Mouse (Mus musculus) neural tube, embryonic 11.5 days (tissue): ENCODE measurements around the gene Kank1. TPM values are rescaled to one million over a fixed set of nuclear protein-coding genes. Genes with fewer than 3 reads are reported as not detected.

Experiments
- ATAC-seq: fragments of 200-750 bp; cut with Nextera tagmentation; 2 replicates; pipeline ENCODE4 v1.8.0; 2017; ENCODE audit warnings: moderate number of reproducible peaks, mild to moderate bottlenecking, moderate TSS enrichment, moderate library complexity; ENCODE audit not compliant: insufficient read depth, low FRiP score, low TSS enrichment
- DNase-seq: peaks from one replicate; pipeline ENCODE4 v3.0.0-alpha.2; 2015; ENCODE audit warnings: low spot score
- H3K27ac ChIP-seq: fragments of 300-500 bp; sonication (generic); 2 replicates; pipeline ENCODE4 v1.5.1; 2014; ENCODE audit warnings: low read depth, mild to moderate bottlenecking, low read length
- H3K27me3 ChIP-seq: fragments of 300-500 bp; sonication (generic); 2 replicates; pipeline ENCODE4 v1.6.1; 2014; ENCODE audit warnings: mild to moderate bottlenecking, low read length, mixed read lengths; ENCODE audit not compliant: control insufficient read depth, insufficient read depth
- H3K36me3 ChIP-seq: fragments of 300-500 bp; sonication (generic); 2 replicates; pipeline ENCODE4 v1.6.1; 2014; ENCODE audit warnings: mild to moderate bottlenecking, low read length, moderate library complexity, mixed read lengths; ENCODE audit not compliant: control insufficient read depth, insufficient read depth
- H3K4me1 ChIP-seq: fragments of 300-500 bp; sonication (generic); 2 replicates; pipeline ENCODE4 v1.6.1; 2014; ENCODE audit warnings: low read length, mixed read lengths; ENCODE audit not compliant: control insufficient read depth, insufficient read depth
- H3K4me2 ChIP-seq: fragments of 300-500 bp; sonication (generic); 2 replicates; pipeline ENCODE4 v1.6.1; 2014; ENCODE audit warnings: low read depth, mild to moderate bottlenecking, moderate library complexity
- H3K4me3 ChIP-seq: fragments of 300-500 bp; sonication (generic); 2 replicates; pipeline ENCODE4 v1.5.1; 2014; ENCODE audit warnings: low read depth, low read length
- H3K9ac ChIP-seq: fragments of 300-500 bp; sonication (generic); 2 replicates; pipeline ENCODE4 v1.6.1; 2014; ENCODE audit warnings: mild to moderate bottlenecking, low read length
- H3K9me3 ChIP-seq: fragments of 300-500 bp; sonication (generic); 2 replicates; pipeline ENCODE4 v1.6.1; 2016; ENCODE audit warnings: low read length; ENCODE audit not compliant: control insufficient read depth
- WGBS: fragments of 180-500 bp; shearing (Covaris S2); extraction: QIAGEN DNeasy Blood & Tissue Kit; methylation state at CpG from one replicate; pipeline ENCODE4 v1.1.7; 2014; 5-methylcytosine and 5-hydroxymethylcytosine counted together
- polyA plus RNA-seq: library from polyadenylated mRNA; unstranded; fragments of >200 nt; fragmentation: Nextera tagmentation; extraction: Ambion mirVana; gene quantifications from 2 replicates; pipeline ENCODE4 v1.2.1, GENCODE M21; 2014

Kank1 gene
- polyA plus RNA-seq, 1 experiment from 2014 or later = 15.3 TPM

DNA sequence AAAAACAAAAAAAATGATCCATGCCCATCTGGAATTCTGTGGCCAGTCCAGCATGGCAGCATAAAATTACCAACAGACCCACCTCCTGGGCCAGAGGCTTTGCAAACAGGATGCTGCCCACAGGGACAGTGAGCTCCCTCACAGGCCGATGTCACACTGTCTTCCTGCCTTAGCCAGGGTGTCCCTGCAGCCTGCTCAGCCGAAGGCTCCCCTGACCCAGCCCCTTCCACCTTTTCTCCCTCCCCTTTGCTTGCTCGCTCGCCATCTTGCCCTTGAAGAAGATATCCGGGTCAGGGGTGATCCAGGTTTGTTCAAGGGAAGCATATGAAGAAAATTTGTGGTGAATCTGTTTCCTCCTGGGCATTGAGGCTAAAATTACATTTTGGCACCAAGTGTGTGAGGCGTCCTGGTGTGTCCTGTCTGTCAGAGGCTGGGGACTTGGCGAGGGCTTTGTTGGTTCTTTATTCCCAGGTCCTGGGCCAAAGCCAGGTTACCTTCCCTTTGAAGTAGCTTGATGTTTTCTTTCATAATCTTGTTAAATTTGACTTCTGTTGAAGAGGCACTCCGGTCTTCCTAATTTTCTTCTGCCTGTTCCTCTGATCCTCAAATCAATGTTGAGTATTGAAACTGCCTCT is 121.8 kb downstream of the Kank1 start:
- Histone ChIP-seq H3K36me3 (no peaks in the 10 kb centered on the region), H3K4me2 (no peak overlapping the region), H3K4me1 (no peaks in the 10 kb centered on the region; the same call in 1 of the 2 replicates), H3K4me3 (no peak overlapping the region), H3K9ac (no peak overlapping the region), H3K27ac (no peak overlapping the region), H3K27me3 (no peaks in the 10 kb centered on the region), H3K9me3 (no peaks in the 10 kb centered on the region)
- 73% methylated on average over 8 of the region's 8 CpGs for WGBS
- DNase-seq = no peak
- ATAC-seq = no peak

DNA sequence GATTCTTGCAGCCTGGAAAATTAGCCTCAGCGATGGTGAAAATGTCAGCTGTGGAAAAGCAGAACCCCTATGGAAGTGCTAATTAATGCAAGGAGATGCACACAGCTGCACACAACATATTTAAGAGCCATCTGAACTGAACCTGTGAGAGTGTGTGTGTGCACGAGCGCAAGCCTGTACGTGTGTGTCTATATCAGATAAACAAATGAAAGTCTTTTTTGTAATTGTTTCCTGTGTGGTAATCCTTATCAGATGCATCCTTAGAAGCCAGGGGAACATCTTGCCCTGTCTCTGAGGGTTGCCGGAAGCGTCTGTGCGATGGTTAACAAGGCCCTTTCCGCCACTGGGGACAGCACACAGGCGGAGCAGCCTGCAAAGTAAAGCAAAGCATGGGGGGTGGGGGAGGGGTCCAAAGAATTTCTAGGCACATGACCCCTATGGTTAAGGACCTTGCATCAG is 123.8 kb downstream of the Kank1 start:
- DNase-seq (no peak), ATAC-seq (no peak)
- Histone ChIP-seq H3K9ac (no peak overlapping the region), H3K9me3 (no peaks in the 10 kb centered on the region), H3K27ac (no peak overlapping the region), H3K27me3 (no peaks in the 10 kb centered on the region), H3K36me3 (no peaks in the 10 kb centered on the region), H3K4me3 (no peak overlapping the region), H3K4me1 (no peaks in the 10 kb centered on the region; the same call in 1 of the 2 replicates), H3K4me2 (no peak overlapping the region)
- WGBS = 60% methylated on average over 9 of the region's 9 CpGs

DNA sequence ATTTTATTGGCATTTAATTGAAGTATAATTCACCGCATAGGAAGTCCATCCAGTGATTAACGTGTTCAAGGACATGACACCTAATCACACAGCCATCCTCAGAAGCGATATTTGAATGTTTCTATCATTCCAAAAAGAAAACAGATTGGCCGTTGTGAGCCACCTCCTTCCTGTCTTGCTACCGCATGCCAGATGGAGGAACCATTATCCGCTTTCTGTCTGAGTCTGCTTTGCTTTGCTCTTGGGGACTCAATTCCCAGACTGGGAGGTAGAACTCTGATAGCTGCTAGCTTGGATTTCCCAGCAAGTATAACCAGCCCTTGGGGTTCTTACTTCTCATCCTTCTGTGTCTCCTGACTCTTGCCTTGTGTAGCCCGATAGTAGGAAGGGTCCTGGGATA is 125.2 kb downstream of the Kank1 start:
- no peak for DNase-seq
- no peaks in the 10 kb centered on the region for H3K9me3 ChIP-seq
- H3K36me3 ChIP-seq = no peaks in the 10 kb centered on the region
- H3K4me2 ChIP-seq = no peak overlapping the region
- H3K4me3 ChIP-seq = no peak overlapping the region
- 69% methylated on average over 7 of the region's 7 CpGs for WGBS
- no peak overlapping the region for H3K27ac ChIP-seq
- H3K9ac ChIP-seq = no peak overlapping the region
- no peaks in the 10 kb centered on the region for H3K27me3 ChIP-seq
- no peak for ATAC-seq
- no peaks in the 10 kb centered on the region; the same call in 1 of the 2 replicates for H3K4me1 ChIP-seq

DNA sequence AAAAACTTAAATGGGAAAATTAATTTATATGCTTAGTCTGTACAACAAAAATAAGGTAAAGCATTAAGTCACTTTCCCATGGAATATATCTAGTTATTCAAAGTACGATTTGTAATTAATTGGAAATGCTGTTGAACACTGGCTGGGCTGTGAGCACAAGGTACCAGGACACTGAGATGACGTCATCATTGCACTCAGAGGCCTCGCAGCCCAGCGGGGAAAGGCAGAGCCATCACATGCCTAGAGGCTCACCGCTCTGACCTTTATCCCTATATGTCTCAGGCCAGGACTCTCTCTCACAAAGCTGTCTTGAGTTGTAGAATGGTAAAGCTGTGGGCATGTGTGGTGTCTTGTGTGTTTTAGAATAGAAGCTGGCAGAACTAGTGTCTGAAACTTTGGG is 128.9 kb downstream of the Kank1 start:
- no peak for ATAC-seq
- 78% methylated on average over 5 of the region's 5 CpGs for WGBS

DNA sequence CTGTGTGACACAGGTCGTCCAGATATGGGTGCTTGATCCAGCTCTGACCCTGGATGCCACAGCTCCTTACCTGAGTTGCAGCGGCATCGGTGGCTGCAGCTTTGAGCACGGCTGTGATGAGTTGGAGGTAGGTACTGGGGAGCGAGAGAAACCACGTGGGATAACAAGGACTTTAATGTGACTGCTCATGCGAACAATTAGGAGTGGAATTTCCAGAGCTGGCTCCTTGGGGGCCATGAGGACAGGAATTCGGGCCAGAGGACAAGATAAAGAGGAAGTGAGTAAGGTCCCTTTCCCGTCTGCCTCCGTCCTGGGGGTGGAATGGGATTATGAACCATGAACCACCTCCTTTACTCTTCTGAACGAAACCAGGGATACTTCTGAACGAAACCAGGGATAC is 129.8 kb downstream of the Kank1 start:
- WGBS = 76% methylated on average over 12 of the region's 12 CpGs
- Histone ChIP-seq H3K4me3 (no peak overlapping the region), H3K27me3 (no peaks in the 10 kb centered on the region), H3K4me1 (no peaks in the 10 kb centered on the region), H3K27ac (no peak overlapping the region), H3K9ac (no peak overlapping the region), H3K4me2 (no peak overlapping the region), H3K9me3 (no peaks in the 10 kb centered on the region), H3K36me3 (no peaks in the 10 kb centered on the region)
- ATAC-seq (no peak), DNase-seq (no peak)

More for the DNA sequence above, 128.9 kb downstream of the Kank1 start:
- Histone ChIP-seq H3K36me3 (no peaks in the 10 kb centered on the region), H3K27ac (no peak overlapping the region), H3K27me3 (no peaks in the 10 kb centered on the region), H3K4me3 (no peak overlapping the region), H3K9me3 (no peaks in the 10 kb centered on the region), H3K4me2 (no peak overlapping the region), H3K9ac (no peak overlapping the region), H3K4me1 (no peaks in the 10 kb centered on the region)
- no peak for DNase-seq

DNA sequence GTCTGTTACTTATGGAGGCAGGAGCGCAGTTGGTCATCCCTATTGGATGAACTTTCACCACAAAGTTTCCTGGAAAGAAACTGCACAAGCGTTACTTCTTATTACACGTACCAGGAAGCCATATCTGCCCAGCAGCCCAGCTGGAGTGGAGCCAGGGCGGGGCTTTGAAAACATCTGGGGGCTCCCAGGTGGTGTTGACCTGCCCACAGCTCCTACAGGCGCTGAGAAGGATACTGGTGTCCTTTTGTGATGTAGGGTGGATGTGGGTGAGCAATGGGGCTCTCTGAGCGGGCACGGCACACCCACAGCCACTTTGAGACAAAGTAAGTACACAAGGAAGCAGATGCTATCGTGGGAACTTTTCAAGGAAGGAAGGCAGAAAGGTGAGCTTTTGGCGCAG is 133.7 kb downstream of the Kank1 start:
- H3K9me3 ChIP-seq = no peaks in the 10 kb centered on the region
- ATAC-seq (no peak), DNase-seq (no peak)
- H3K4me1 ChIP-seq = 0 out of 2 replicates have a peak, but pooled peaks cover 3% of the 10 kb centered on the region
- no peaks in the 10 kb centered on the region for H3K36me3 ChIP-seq
- H3K27ac ChIP-seq = no peak overlapping the region
- H3K9ac ChIP-seq = no peak overlapping the region
- H3K27me3 ChIP-seq = no peaks in the 10 kb centered on the region
- H3K4me2 ChIP-seq = no peak overlapping the region
- H3K4me3 ChIP-seq = no peak overlapping the region
- WGBS = 94% methylated on average over 9 of the region's 9 CpGs

DNA sequence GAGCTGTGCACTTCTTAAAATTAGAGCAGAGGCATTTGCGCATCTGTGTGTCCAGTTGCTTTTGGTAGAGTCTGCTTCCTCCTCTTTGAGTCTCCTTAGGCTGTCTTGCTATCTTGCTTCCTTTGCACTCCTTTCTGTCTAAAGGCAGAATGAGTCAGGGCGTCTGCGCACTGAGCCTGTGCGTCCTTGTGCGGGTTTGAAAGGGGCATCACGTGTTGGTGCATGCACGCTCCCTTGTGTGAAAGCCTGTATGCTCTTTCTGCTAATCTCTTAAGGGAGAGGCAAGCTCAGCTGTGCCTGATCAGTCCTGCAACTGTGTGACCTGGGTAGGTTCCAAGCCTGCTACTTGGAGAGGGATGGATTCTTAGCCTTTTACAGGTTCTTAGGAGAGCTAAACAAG is 136.0 kb downstream of the Kank1 start:
- Histone ChIP-seq H3K36me3 (no peaks in the 10 kb centered on the region), H3K4me2 (no peak overlapping the region), H3K9me3 (no peaks in the 10 kb centered on the region), H3K4me3 (no peak overlapping the region), H3K4me1 (0 out of 2 replicates have a peak, but pooled peaks cover 3% of the 10 kb centered on the region), H3K9ac (no peak overlapping the region), H3K27me3 (no peaks in the 10 kb centered on the region), H3K27ac (no peak overlapping the region)
- DNase-seq = no peak
- ATAC-seq = no peak
- 83% methylated on average over 7 of the region's 7 CpGs for WGBS

DNA sequence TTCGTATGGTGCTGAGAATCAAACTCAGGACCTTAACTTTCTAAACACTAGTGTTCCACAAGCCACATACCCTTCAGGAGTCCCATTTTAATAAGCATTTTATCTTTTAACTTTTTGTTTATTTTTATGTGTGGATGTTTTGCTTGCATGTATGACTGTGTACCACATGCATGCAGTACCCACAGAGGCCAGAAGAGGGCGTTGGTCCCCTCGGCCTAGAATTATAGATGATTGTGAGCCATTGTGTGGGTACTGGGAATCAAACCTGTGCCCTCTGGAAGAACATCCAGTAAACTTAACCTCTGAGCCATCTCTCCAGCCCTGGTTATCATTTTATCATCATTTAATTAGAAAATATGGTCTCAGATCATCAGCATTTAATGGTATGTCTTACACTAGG is 136.8 kb downstream of the Kank1 start:
- 63% methylated on average over 3 of the region's 3 CpGs for WGBS
- DNase-seq (no peak), ATAC-seq (no peak)
- Histone ChIP-seq H3K9me3 (no peaks in the 10 kb centered on the region), H3K27ac (no peak overlapping the region), H3K4me1 (0 out of 2 replicates have a peak, but pooled peaks cover 3% of the 10 kb centered on the region), H3K9ac (no peak overlapping the region), H3K36me3 (no peaks in the 10 kb centered on the region), H3K4me3 (no peak overlapping the region), H3K4me2 (no peak overlapping the region), H3K27me3 (no peaks in the 10 kb centered on the region)

DNA sequence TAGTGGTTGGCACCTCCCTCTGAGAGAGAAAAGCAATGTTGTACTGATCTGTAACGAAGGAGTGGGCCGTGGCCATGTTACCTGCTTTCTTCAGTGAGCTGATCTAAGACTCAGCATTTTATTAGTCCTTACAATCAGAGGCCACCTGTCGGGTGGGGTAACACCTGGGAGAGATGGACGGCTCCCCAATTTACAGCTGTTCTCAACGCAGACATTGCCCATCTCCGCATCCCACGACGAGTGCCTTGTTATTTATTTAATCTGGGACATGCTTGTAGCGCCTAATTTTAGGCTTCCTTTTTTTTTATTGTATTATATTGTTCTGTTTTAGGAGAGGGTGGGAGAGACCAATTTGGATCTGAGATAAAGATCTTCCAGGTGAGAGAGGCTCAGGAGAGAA is 137.4 kb downstream of the Kank1 start:
- WGBS = 74% methylated on average over 9 of the region's 9 CpGs
- H3K27me3 ChIP-seq = no peaks in the 10 kb centered on the region
- H3K36me3 ChIP-seq = no peaks in the 10 kb centered on the region
- ATAC-seq (no peak), DNase-seq (no peak)
- H3K4me1 ChIP-seq = 0 out of 2 replicates have a peak, but pooled peaks cover 3% of the 10 kb centered on the region
- H3K27ac ChIP-seq = no peak overlapping the region
- no peak overlapping the region for H3K4me3 ChIP-seq
- no peak overlapping the region for H3K9ac ChIP-seq
- H3K9me3 ChIP-seq = no peaks in the 10 kb centered on the region
- no peak overlapping the region for H3K4me2 ChIP-seq
